Mouse (Mus musculus) urinary bladder, postnatal 4 days (tissue): ENCODE results near the gene Pptc7.

Experiments
- DNase-seq, 2 experiments: peaks; one replicate each; pipeline ENCODE4 v3.0.0; 2021 to 2022; ENCODE audit warnings: low spot score in 2 of 2

The Pptc7 gene

DNA sequence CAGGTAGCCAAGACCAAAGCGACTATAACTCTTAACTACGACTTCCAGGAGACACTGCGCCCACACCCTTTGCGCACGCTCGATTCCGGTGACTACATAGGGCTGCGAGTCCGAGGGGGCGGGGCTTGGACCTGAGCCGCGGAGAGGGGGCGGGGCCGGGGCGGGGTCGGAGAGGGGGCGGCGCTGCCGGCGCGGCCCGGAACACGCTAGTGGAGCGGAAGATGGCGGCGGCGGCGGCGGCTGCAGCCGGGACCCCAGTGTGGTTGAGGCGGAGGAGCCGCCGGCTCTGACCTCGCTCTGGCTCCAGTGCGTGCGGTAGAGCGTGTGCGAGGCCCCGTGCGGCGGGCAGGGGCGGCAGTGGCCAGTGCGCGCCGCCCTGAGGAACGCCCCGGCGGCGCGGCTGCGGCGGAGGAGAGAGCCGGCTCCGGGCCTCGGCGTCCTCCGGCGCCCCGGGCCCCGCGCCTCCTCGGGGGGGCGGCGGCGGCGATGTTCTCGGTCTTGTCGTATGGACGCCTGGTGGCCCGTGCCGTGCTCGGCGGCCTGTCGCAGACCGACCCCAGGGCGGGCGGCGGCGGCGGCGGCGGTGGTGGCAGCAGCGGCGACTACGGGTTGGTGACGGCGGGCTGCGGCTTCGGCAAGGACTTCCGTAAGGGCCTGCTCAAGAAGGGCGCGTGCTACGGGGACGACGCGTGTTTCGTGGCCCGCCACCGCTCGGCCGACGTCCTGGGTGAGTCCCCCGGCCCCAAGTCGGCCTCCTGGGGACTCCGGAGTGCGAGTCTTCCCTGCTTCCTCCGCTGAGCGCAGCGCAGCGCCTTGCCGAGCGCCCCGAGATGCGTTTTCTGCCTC is at the start of gene Pptc7:
Pptc7 (plus strand) TSS at position 183 of the 846 bp plus-strand sequence.
- DNase-seq = peak; percentile 83 to 93

DNA sequence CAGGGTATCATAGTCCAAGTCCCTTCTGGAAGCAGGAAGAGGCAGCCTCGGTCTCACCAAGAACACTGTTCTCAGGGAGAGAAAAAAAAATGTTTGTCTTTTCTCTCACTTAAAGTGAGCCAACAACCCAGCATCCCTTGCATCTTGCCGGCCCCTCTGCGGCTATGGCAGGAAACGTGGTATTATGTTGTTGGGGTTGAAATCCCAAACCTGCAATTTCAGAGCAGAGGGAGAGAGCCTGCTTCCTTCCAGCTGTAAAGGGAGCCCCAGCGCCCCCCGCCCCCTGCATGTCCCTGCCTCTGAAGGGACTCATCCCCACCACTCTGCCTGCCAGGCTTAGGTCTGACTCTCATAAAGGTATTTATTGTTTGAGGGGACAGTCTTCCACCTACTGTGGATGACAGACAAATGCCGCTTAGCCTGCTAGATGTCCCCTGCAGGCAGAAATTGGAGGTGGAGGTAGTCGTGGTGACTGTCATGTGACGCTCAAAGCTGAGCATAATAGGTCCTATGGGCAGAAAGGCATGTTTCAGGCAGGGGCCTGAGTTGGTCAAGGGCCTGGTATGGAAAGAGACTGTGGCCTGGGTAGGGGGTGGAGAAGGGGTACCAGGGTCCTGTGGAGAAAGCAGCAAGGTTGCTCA is 48.8 kb upstream of the Pptc7 start:
- no peak for DNase-seq

DNA sequence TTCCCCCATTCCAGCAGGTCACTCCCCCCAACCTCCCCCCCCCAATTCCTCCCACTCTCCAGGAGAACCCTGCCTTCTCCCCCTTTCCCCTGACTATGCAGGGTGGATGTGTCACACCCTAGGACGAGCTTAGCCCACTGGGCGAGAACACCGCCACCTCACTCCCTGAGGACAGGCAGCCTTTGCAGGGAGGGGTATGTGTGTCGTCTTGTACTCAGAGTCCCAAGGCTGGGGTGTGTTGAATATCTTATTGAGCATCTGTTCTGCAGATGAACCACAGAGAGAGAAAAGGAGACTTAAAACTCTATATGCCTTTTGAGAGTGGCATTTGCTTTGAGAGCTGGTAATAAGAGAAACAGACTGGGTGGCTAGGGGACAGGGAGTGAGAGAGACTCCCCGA is 47.0 kb upstream of the Pptc7 start:
- no peak for DNase-seq

DNA sequence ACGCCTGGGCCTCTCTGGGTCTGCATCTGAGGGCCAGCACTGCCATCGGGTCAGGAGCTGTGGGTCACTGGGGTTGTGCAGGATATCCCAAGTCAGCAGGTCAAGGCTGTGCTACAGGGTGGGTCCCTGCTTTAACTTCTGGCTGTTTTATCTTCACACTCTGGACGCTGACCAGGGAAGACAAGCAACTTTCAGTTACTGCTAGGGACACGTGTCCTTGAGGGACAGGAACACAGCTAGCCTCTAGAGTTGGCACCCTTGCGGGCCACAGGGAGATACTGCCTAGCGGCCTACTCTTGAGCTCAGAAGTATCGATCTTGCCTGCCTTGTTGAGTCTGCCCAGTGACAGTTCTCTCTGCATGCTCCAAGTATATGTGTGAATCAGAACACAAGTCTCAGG is 44.5 kb upstream of the Pptc7 start:
- DNase-seq = no peak

DNA sequence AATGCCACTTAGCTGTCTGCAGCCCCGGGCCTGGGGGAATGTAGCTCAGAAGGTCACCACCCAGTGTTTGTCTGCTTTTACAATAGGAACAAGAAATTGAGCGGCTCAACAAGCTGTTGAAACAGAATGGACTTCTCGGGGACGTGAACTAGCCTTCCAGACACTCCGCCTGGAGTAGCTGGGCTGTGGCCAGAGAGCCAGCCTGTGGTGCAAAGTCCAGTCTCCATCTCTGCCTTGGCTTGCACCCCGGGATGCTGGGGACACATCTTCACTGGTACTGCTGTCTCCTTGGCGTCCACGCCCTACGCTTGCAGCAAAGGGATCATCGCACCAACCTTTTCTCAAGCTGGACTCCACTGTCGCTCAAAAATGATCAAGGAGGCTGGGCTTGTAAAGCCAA is 43.6 kb upstream of the Pptc7 start:
- DNase-seq = no peak

DNA sequence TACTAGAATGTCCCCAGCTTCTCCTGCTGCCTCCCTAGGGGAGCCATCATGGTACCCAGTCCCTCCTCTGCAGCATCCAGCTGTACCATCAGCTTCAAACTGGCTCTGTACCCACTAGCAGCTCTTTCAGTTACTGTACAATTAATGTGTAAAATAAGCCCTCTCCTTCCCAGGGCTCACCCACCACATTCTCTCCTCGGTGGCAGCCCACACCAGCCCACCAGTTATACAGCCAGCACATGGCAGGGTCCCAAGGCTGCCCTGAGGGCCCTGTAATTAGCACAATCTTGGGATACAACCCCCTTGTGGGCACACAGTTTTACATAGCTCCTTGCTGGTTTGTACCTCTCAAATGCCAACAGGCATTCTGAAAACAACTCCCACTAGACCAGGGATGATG is 43.2 kb upstream of the Pptc7 start:
- DNase-seq = no peak

DNA sequence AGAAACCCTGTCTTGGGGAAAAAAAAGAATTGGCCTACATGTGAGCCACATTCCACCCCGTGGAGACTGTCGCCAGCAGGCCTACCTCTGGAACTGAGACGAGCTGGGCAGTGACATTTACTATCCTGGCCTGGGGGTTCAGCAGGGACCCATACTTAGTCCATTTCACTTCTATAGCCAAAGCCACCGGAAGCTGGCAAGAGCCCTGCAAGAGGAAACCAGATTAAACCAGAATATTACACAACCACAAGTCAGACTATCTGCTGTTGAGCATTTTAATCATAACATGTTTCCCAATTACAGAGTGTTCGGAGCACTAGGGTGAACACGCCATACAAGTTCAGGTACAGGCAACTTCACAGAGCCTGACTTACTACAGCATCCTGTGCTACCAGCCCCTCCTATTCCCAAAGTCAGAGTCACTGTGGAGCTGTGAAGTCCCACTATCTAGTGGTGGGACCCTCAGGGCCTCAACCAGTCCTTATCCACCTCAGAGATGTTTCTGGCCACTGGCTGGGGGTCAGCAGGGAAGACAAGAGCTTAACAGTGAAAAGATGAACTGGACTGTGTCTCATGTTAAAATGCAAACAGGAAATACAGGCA is 41.5 kb upstream of the Pptc7 start:
- DNase-seq = no peak

DNA sequence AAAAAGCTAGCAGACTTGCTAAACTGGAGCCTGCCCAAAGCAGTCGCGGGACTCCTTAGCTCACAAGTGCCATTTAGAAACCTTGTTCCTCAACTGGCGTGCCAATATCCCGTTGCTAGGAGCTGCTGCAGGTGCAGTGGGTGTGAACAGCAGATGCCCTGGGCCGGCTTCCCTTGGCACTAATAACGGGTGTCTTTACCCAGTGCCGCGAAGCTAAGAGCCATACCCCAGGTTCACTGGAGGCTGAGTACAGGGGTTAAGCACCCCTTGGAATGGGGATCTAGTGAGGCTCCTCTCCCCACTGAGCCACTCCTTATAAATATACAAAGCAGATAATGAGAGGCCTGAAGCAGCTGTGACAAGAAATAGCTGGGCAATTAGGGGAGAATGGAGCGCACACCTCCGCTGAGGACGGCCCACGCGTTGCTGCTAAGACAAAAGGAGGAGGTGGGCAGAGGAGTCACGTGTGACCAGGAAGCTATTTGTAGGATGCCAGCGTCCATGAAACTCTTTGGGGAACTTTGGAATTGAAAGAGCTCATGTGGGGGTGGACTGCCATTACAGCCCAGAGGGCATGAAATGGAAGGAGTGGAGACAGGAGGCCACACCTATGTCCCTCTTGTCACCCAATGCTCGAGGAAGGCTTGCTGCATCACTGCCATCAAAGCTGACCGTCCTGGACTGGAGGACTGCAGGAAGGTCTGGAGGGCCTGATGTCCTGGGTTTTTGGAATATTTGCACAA is 40.2 kb upstream of the Pptc7 start:
- no peak for DNase-seq

DNA sequence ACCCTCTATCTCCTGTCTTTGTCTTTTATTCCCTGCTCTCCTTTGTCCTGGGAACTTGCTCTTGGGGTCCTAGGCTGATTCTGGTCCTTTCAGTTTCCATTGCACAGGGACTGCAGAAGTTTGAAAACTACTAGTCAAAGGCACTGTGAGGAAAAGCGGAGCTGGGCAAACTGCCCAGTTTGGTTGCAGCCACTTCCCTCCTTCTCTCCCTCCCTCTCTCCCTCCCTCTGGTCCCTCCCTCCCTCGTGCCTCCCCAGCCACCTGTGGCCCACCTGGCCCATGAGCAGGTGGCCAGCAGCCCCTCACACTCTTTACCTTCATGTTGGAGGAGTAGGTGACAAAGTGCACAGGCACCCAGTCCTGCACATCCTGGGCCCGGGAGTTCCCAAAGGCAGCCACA is 39.0 kb upstream of the Pptc7 start:
- no peak for DNase-seq

DNA sequence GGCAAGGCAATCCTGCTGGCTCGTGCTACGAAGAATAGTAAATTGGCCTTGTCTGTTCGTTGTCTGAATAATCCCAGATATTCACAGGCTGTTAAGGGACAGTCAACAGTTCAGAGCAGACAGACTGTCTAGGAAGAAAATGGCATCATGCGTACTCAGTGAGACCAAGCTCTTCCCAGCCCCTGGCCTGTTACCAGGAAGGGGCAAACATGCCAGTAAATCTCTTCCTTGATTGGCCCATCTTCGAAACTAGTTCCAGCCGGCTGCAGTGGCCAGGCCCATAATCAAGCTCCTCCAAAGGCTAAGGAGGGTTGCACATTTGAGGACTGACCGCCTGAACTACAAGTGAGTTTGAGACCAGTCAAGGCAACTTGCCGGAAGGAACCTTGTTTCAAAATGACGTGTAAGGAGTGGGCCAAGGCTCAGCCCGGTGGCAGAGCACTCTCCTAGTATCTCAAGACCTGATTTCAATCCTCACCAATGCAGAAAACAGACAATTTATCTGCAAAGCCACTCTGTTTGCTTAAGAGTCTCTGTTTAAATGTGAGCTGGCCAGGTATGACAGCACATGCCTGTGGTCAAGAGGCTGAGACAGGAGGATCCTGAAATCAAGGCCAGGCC is 37.5 kb upstream of the Pptc7 start:
- no peak for DNase-seq

DNA sequence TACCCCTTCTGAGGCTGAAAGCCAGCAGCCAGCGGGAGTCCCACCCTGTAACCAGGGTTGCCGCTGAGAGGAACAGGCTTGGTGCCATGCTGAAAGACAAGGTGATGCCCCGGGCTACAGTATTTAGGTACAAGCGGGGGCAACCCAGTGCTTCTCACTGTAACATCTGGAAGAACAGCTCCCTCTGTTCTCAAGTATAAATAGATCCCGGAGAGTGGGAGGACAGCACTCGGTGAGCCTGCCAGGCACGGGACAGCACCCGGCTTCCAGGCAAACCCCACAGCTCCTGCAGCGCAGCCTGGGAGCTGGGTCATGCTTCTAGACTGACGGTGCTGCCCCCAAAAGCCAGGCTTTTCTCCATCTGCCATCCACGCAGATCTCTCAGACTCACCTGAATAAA is 36.6 kb upstream of the Pptc7 start:
- no peak for DNase-seq

DNA sequence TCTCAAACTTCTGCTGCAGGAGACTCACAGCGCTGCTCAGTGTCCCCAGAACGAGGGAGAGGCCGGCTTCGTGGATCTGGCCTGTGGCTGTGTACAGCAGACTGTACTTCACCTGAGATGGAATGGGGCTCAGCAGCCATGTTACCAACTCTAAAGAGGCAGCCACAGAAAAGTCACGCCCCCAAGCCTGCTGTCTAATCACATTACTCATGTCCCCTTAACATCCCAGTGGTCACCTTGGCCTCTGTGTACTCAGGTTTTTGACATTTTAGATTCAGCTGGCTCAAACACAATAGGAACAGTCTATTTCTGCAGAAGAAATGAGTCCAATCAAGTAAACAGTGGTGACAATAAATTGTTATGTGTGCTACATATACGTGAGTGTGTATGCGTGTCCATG is 36.2 kb upstream of the Pptc7 start:
- no peak for DNase-seq

DNA sequence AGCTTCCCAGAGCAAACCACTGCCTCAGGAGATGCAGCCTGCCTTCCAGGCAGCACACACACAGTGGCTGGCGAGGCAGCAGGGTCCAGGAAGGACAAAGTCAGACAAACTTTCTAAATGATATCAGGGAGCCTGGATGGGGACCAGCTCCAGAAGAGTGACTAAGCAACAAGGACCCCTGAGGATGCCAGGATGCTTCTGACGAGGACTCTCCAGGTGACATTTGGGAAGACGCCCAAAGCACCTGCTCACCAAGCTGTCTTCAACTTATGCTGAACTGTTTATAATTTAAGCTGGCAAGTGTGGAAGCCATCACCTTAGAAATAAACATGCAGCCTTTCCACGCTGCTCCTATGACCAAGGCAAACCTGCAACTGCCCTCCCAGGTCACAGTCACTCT is 34.9 kb upstream of the Pptc7 start:
- no peak for DNase-seq

DNA sequence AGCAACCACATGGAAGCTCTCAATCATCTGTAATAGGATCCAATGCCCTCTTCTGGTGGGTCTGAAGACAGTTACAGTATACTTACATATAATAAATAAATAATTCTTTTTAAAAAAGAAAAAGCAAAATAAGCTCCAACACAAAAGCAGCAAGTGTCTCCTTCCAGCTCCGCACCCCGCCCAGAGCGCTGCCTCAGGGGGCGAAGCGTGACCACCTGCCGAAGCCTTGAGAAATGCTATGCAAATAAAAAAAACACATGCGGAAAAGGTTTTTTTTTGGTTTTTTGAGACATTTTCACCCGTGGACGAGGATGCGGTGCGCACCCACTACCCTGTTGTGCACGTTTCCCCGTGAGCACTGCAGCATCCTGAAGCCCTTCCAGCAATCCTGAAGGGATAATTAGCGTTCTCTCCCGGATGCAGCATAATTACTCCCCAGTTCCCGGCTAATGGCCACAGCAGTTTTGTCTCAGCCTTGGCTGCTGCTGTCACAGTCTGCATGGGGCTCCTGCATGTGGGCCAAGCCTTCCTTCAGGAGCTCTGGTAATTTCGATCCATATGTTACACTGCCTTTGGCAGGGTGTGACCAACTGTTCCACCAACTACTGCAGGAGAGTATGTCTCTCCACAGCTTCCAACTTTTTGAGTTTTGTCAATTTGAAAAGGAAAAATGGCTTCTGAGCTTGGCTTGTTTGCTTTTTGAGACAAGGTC is 32.1 kb upstream of the Pptc7 start:
- no peak for DNase-seq

DNA sequence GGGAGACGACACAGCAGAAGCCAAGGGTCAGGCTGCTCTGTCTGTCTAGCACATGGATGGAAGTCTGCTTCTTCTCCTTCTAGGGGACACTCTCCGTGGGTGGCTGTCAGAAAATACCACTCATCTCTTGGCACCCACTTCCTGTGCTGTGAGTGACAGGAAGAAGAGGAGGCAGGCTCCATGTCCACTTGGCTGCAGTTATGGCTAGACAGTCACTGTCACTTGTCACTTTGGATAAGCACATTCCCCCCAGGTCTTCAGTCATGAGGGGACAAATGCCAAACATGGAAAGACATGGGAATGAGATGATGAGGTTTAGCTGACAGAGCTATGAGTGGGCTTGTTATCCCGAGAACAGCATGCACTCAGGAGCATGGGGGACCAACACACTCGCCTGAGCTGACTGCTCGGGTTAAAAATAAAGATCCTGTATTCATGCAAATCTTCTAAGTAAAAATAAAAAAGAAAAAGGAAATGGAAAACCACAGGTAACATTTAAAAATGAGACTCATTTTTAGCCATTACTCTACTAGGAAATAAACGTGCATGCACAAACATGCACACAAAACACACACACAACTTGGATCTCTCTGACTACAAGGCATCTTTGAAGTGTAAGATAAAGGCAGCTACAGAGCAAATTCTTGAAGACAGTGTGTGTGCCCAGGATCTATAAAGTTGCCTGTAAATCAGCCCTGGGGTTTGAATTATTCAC is 26.0 kb upstream of the Pptc7 start:
- DNase-seq = no peak

DNA sequence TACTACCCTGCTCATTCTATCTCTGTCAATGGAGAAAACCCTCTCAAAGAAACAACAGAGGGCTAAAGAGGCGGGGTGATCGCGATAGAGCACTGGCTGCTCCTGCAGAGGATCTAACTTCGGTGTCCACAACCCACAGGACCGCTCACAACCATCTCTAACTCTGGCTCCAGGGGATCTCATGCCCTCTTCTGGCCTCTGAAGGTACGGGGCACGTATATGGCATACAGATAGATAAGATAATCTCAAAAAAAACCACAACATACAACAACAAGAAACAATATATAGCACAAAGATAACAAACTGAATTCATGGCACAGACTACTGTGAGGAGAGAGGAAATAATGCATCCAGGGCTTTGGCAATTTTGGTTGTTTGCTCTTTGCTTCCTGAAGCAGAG is 22.1 kb upstream of the Pptc7 start:
- DNase-seq = no peak

DNA sequence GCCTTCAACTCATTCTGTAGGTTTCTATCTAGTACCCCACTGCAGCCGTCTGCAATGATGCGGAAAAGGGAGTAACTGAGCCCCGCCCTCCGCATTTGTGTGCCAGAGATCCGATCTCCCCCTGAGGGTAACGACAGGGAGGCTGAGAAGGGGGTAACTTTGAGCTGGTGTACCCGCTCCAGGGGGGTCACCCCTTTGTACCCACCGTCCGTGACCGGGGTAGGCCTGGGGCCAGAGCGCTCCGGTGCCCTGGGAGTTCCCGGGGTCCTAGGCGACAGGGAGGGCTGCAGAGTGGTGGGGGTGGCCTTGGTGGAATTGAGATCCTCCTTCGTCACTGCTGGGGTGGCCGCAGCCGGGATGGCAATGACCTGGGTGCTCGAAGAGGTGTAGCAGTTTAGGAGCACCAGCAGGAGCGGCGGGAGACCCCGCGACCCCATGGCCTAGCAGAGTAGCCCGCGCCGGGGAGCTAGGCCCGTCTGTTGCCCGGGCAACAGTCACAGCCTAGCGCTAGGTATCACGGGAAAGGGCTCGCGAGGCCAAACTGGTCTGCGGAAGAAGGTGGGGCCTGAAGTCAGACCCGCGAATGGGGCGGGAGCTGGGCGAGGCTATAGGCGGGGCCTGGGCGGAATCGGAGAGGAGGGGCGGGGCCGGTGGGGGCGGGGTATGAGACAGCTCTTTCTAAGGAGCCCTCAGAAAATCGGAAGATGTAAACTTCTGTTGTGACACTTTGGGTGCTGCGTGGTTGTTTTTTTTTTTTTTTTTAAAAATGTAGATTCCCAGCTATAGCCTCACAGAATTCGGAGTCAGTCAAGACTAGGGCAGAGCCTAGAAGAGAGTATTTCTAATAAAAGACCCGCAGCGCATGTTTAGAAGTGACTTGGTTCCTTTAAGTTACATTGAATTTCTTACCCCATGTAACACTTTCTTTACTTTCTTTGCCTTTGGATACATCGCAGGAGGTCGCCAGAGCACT is 19.9 kb upstream of the Pptc7 start, which contains the start of gene Tctn1:
Tctn1 (minus strand) TSS at position 528 of the 973 bp plus-strand sequence.
- DNase-seq = peak; percentile 84 to 93

DNA sequence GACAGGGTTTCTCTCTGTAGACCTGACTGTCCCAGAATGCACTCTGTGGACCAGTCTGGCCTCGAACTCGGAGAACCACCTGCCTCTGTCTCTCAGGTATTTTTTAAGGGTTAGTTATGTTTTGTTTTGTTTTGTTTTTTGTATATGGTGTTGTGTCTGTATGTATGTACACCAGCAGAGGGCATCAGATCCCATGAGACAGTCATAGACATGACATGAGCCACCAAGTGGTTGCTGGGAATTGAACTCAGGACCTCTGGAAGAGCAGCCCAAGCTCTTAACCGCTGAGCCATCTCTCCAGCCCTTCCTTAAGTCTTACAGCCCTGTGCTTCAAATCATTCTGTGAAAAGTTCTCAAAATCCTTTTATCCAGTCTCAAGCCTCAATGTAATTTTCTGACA is 19.0 kb upstream of the Pptc7 start:
- DNase-seq = no peak

DNA sequence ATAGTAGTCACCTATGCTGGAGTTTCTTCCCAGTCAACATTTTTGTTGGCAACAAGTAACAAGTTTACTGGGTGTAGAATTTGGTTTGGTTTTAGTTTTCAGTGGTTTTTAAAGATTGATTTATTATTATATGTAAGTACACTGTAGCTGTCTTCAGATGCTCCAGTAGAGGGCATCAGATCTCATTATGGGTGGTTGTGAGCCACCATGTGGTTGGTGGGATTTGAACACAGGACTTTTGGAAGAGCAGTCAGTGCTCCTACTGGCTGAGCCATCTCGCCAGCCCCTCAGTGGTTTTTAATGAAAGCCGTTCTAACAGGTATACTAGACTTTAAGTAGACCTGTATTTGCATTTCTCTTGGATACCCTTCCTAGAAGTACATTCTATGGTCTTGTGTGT is 18.2 kb upstream of the Pptc7 start:
- no peak for DNase-seq
